Mouse (Mus musculus) yolk sac, embryonic 10.5 days (tissue): ENCODE data around the gene Fto.

Experiments used
- DNase-seq: peaks from one replicate; pipeline ENCODE4 v3.0.0-alpha.2; 2017; ENCODE audit warnings: low spot score

Fto gene

DNA sequence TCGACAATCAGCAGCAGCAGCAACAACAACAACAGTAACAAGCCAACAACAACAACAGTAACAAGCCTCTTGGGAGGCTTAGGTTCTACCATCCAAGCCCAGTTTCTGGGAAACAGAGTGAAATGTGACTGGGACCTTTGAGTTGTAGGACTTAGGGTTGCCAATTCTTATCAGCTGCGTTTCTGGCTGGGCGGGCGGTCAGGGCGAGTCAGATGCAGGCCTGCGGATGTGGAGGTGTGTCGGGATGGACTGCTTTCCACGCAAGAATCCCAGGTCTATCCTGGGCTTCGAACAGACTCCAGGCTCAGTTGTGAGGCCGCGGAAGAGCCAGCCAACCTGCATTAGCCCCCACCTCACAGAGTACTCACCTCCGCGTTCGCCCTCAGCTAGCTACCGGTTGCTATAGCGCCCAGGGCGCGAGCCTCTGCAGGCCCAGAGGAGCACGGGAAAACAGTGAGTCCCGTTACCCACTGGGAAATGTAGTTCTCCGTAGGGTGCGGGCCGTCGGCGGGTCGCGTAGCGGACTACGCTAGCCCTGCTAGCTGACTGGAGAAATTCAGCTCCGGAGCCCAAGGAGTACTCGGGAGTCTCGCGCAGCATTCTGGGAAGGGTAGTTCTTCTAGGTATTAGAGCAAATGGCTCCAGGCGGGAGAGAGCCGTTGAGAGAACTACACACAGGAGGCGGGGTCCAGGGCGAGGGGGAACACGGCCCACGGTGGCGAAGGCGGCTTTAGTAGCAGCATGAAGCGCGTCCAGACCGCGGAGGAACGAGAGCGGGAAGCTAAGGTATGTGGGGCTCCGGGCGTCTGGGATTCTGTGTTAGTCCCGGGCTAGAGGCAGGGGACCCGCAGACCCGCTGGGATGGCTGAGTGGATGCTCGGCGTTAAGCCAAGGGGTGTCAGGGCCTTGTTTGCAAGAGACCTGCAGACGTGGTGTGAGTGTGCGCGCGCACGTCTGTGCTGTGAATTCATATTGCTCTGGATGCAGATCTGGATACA is at the start of gene Fto, which contains the start of gene Rpgrip1l:
Fto (plus strand) TSS at position 691 of the 998 bp plus-strand sequence.
Rpgrip1l (minus strand) TSS at position 428 of the 998 bp plus-strand sequence.
- peak; percentile 99 for DNase-seq

DNA sequence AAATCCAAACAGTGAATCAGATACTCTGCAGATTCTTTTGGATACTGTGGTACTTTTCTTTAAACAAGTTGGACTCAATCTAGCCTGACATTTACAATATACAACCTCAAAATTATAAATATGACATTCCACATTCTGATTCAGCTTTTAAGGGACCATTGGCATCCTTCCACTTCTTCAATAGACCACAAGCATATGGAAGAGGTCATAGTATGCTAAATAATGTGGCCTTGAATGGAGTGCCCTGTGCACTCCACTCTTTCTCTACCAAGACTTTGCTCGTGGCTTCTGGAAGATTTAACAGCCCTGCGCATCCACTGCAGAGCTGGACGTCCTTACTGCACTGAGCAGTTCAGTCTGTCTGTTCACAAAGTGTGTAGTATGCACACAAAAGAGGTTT is 49.4 kb upstream of the Fto start:
- DNase-seq: no peak

DNA sequence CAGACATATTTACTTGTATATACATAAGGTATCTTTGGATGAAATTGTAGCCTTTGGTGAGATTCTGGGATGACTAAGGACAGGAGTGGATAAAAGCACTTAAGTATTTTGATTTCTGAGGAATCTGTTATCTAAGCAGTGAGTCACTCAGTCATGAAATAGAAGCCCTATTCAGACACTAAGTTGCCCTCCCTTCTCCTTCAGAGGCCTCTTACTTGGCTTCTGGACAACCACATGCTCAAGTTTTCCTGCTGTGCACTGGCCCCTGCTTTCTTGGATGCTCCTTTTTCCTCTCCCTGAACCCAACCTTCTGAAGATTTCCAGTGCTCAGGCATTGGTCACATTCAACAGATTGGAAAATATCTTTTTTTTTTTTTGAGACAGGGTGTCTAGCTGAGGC is 48.8 kb upstream of the Fto start:
- DNase-seq: no peak

DNA sequence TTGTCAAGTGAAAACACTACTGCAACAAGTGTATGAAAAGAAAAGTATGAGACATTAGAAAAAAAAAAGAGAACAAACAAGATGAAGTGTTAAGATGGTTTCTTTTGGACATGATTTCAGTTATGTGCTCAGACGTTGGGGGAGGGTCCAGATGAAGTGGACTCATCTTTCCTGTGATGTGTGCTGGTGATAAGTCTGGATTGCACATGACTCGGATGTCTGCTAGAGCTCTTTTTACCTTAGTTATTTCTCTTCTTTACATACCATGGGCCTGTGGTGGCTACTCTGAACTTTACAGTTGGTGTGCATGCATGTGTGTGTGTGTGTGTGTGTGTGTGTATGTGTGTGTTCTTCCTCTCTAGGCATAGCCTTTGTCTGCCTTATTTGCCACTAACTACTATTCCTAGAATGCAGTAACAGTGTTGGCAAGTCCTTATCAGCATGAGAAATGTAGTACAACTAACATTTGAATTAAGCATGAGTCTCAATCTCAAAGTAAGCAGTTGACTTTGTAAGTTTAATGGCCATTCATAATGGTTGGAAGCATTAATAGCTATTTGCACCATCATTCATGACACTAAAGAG is 43.9 kb upstream of the Fto start:
- no peak for DNase-seq

DNA sequence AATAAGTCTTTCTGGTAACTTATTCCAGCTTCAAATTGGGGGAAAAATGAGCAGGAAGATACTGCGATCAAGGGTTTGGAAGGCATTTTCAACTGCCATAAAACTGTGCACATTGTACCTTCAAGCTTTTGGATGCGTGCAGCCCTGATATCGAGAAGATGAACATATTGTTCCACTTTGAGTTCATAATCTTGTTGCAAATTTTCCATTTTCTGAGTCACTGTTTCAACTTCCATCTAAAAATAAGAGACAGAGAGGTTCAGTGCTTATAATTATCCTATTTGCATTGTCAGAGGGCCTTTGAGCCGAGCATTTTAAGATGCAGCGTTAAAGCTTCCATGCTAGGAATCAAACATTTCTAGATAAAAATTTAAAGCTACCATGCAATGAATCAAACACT is 39.8 kb upstream of the Fto start:
- DNase-seq: no peak

DNA sequence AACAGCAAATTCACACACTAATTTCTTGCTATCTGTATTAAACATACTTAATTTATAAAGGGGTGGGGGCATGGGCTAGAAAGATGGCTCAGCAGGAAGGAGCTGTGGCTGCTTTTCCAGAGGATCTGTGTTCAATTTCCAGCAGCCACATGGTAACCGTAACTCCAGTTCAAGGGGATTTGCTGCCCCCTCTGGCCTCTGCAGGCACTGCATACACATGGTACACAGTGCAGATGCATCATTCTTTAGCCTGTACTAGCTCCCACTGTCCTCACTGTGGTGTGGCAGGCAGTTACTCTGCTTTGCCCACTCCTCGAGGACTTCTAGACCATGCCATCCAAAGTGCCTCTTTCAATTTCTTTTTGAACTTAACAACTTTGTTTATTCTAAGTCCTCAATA is 37.0 kb upstream of the Fto start:
- no peak for DNase-seq

DNA sequence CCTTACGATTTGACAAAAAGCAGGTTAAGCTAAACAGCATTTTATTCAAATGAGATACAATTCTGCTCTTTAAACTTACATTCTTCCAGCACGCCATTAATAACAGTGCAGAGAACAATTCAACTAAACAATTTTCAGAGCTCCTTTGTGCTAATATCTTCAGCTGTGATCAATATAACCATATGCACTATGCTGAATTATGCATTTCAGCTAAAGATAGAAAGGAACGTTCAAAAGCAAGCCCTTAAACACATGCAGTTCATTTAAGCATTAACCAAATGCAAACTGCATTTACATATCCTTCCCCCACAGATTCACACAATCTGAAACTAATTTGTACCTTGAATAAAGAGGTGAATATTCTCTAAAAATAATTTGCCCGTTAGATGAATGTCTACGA is 35.3 kb upstream of the Fto start:
- DNase-seq: no peak

DNA sequence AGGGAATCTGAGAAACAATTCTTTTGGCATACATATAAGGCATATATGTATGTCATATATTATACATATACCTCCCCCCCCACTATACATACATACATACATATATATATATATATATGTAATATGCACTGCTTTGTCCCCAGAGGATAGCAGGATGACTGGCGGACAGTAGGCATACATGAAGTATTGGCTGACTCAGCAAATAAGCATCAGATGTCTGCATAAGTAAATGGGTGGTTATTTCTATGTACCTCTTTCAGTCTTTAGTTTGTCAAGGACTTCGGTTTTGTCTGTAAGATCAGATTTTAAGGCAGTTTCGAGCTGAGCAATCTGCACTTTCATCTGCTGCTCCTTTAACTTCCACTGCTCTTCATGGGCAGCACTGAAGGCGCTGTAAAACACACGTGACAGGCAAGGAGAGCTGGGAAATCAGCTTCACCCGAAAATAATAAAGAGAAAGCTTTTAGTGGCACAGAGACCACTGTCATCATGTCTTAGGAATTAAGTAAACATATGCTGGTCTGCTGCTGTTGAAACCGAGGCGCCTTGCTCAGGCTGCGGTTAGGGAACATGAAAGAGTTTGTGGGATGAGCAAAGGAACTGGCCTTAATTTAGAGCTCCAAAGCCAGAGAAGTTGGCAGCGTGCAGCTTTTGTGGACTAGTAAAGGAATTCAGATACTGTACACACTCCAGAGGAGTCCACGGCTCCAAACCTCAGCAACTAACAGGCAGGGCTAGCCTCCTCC is 32.7 kb upstream of the Fto start:
- DNase-seq: no peak

DNA sequence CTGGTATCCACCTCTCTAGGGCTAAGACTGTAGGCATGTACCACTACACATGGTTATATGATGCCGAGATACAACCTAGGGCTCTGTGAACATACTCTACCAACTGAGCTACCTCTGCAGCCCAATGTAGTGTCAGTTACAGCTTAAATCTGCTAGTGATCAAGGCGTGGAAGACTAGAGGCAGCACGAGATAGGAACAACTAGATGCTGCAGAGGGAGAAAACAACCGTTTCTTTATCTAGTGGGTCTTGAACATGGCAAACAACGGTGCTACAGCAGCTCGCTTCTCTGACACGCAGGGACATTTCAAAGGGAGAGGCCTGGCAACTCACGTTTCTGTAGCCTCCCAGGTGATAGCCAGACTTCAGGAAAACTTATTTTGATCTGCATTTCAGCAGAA is 31.8 kb upstream of the Fto start:
- DNase-seq: no peak

DNA sequence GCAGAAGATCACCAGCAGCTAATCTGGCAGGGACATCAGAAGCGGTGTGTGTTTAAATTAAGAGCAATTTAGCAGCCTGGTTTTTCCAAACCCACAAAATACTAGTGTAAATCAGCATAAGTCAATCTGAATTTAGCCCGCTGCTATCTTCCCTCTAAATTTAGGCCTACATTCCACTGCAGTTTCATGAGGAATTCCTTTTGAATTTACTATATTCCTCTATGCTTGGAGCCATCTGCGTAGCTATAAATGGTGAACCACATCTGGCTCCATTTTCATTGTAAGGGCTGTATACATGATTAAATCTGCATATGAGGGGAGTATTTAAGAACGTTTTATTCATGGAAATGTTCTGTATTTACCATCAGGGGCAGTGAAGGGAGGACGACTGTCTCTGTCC is 30.7 kb upstream of the Fto start:
- DNase-seq: no peak

DNA sequence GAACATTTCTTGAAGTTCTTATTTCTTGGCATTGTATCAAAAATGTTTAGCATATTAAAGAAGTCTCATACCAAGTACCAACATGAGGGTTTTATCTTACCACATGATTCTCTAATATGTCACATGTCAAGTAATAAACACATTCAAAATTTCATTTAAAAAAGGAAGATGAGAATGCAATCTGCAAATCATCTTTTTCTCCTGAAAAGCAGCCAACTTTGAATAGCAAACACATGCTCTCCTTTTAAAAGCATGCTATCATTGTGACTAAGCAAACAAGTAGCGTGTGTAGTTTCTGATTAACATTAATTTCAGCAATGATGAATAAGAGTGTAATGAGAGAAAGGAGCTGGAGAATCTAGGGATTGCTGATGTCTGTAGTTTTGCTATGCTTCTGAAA is 29.5 kb upstream of the Fto start:
- DNase-seq: no peak

DNA sequence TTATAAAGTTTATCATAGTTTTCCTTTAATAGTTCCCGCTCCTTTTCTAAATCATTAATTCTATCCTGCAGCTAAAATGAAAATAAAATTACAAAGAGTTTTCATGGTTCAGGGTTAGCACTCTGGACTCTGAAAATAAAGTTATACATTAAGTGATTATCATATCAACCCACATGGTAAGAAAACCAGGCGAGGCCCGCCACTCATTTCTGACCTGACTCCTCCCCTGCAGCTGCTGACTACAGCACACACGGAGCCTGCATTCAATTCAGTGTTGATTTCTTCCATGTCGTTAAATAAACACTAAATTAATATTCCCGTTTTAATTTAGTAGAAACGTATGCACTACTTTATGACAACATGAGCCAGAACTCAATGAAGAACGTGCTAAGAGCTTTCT is 27.1 kb upstream of the Fto start:
- DNase-seq: no peak

DNA sequence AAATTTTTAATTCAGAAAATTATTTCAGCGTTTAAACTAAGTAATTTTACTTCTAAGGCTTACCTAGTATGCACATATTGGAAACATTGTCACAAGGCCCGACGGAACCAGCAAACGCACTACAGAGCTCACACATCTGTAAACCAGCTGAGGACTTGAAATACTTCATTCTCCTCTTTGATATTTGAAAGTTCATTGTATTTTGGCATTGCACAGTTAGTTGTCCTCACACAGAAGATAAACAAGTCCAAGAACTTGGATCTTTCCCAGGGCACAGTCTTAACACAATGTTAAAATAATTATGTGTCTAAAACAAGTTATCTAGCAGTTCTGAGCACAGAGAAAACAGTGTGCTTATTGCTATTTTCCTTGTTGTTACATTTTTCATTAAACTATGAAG is 22.7 kb upstream of the Fto start:
- no peak for DNase-seq

DNA sequence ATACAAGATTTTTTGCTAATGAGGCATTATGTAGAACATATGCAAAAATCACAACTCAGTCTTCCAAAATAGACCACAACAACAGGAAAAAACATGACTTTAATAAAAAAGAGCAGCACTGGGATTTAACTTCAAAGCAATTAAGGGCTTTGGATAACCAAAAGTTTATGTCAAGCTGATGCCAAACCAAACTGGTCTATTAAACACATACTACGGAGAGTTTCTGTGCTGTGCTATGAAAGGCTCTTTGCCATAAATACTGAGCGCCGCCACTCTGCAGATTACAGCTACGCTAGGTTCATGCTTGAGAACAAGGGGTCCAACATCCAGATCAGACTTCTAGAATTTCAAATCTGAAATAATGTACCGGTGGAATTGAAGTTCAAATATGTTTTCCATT is 17.5 kb upstream of the Fto start:
- no peak for DNase-seq

DNA sequence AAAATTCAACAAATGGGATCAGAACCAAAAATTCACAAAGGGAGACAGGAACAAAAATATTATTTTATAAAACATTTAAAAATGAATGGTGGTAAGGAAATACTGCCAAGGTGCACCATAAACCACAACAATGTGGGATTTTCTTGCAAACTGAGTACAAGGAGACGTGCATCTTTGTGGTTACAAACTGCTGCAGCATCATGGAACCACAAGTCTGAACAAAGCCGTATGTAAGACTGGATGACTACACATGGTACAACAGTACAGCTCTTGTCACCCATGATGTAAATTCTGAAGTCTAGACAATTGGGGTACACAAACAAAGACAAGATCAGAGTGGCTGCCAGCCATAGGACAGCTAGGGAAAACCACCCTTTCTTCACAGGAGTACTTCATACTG is 14.7 kb upstream of the Fto start:
- DNase-seq: no peak

DNA sequence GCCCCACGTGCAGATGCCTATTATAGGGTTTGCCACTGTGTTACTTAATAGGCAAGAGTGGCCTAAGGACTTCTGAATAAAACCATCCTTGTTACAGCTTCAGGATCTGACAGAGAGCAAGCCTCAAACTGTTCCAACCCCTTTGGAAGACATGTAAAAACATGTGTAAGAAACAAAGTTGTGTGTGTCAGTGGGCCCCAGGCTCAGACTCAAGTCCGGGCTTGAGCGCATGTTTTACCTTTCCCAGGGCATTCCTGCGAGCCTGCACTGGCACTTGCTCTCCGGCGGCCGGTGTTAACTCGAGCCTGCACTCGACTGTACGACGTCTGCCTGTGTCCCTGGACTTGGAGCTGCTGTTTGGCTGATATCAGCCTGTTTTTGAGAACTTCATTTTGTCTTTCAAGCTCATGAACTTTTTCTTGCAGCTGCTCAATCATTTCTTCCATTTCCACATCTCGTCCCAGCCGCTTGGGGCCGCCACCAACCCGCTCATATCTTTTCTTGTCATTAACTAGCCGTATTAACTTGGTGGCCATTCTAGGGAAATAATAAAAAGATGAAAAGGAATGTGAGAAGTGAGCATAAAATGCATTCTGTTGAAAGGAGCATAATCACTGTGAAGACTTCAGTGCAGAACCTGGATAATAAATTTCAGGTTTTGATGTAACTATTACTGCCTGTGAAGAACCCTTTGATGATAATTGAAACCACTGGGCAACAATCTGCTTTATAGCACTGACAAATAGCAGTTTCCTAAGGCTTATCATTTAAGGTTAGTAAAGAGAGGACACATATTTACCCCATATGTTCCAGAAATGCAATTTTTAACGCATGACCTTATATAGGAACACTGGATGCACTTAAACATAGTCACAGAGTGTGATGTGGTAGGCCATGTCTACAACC is 8.6 kb upstream of the Fto start:
- DNase-seq: no peak

DNA sequence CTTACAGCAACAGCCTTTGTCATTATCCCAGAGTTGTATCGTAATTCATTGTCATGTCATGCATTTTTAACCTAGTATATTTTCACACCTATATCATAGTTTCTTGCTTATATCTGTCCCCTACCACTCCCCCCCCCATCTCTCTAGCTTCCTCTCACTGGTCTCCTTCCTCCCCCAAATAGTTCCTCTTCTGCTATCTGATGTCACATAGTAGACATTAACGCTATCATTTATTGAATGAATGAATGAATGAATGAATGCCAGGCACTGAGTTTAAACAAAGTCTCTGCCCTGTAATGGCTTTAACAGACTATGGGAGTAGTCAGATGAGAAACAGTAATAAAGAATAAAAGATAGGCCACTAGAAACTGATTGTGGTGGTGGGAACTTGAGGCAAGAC is 983 bp upstream of the Fto start:
- no peak for DNase-seq

DNA sequence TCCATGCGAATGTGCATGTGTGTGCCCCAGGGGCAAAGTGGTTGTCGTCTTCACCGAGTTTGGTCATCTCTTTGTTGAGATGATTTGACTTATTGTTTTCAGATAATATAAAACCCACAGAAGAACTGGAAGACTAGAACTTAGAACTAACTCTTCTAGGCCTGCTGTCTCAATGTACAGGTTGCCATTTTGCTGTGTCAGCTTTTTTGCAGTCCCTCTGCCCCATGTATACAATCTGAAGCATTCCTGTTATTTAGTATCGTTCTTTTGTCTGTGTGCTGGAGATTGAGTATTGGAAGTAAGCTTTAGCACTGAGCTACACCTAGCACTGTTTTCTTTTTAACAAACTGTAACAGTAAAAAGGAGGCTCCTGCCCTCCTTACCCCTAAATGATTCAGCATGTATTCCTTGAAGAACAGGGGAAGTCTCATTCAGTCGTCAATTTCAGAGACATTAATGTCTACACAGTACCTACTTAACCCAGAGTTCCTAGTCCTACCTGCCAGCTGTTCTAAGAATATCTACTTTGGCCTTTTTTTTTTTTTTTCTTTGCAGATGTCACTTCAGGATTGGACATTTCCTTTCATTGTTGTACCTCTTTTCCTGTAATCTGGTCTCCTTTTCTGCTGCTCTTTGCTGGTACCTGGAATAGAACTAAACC is 4.4 kb downstream of the Fto start:
- no peak for DNase-seq

DNA sequence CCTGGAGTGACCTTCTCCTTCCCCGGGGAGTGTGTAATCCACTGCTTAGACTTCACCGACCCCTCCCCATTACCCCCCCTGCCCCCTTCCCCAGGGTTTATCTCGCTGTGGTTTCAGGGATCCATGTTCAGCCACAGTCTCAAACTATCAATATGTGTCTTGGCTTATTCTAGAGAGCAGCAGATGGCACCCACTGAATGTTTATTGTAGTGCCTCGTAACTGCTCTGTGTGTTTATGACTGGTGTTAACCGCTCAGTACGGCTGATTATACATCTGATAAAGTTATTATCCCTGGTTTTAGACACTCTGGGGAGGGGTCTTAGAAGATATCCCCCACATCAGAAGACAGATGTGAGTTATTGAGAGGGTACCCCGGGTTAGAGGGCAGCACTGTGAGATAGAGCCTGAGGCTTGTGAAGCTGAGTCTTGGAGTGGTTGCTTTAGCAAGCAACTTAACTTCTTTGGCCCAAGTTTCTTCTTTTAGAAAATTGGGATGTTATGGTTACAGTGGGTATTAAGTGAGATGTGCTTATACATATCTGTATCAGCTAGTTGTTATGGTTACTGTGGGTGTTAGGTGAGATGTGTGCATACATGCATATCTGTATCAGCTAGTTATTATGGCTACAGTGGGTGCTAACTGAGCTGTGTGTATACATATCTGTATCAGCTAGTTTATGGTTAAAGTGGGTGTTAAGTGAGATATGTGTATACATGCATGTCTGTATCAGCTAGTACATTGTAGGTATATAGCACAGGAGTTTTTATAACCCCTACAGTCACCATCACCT is 5.8 kb downstream of the Fto start:
- no peak for DNase-seq

DNA sequence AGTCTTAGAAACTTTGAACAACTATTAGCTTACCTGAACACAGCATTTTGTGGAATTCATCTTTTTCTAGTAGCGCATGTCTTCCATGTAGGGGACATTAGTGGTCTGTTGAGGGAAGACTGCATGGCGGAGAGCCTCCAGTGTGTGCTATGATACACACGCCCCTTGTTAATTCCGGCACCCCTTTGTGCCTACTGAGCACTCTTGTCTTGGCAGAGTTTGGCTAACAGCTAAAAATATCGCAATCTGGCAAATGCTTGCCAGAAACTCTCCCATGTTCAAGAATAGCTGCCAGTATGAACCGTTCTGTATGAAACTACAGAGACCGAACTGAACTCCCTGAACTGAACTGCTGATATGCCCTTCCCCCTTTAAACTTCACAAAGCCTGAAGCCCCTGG is 10.2 kb downstream of the Fto start:
- no peak for DNase-seq
